Mouse (Mus musculus): ENCODE data around the gene Rims4. TPM values are rescaled to one million over a fixed set of nuclear protein-coding genes. Genes with fewer than 3 reads are reported as not detected.

Gene Rims4
- polyA plus RNA-seq, 1 experiment from 2014 or later, result 0.79 TPM

DNA sequence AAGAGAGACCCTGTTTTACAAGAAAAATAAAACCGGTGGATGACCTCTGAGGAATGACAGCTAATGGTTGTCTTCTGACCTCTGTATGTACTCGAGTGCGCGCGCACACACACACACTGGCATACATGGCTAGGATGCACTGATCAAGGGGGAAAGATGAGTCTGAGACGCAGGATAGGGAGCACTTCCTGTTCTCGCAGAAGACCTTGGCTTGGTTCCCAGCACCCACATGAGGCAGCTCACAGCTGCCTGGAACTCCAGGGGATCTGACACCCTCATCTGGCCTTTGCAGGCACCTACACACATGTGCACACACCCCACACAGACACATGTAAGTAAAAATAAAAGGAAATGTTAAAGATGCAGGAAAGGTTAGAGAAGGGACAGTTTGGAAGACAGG lies 21.5 kb downstream of the Rims4 start:
- no peak for ATAC-seq (ENCODE audit: low FRiP score, low TSS enrichment)
- H3K9ac ChIP-seq (replicated peaks; ENCODE audit: low read length), result no peak overlapping the region
- no peak overlapping the region for H3K27ac ChIP-seq (ENCODE audit: low read length)
- no peaks in the 10 kb centered on the region for H3K27me3 ChIP-seq (ENCODE audit: insufficient read depth, low read length)
- no peak overlapping the region for H3K4me3 ChIP-seq (ENCODE audit: low read length)
- H3K4me1 ChIP-seq (ENCODE audit: insufficient read depth, low read length), result peaks cover 7% of the 10 kb centered on the region; the same call in 1 of the 2 replicates
- no peaks in the 10 kb centered on the region for H3K9me3 ChIP-seq (ENCODE audit: low read length)
- H3K4me2 ChIP-seq (replicated peaks; ENCODE audit: low read depth, low read length), result no peak overlapping the region
- 89% methylated on average over 7 of the region's 7 CpGs for WGBS
- H3K36me3 ChIP-seq (ENCODE audit: insufficient read depth, low read length), result no peaks in the 10 kb centered on the region

DNA sequence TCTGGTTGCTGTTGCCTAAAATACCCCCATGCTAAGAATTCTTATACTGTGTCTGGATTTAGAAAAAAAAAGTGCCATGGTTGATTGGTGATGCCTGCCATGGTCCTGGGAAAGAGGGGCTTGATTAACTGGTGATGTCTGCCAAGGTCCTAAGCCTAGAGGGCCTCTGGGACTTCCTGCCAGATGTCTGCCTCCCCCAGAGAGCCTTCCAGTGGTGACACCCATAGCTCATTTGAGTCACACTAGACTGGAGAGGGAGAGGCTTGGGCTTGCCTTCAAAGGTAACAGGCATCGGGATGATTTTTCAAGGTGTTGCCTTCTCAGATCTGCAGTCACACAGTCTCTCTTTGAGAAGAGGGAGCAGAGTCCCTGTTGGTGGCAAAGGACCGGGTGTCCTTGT lies 23.3 kb downstream of the Rims4 start:
- H3K9ac ChIP-seq (replicated peaks; ENCODE audit: low read length), result no peak overlapping the region
- WGBS, result 31% methylated on average over 2 of the region's 2 CpGs
- H3K9me3 ChIP-seq (ENCODE audit: low read length), result no peaks in the 10 kb centered on the region
- no peak overlapping the region for H3K4me2 ChIP-seq (replicated peaks; ENCODE audit: low read depth, low read length)
- H3K27me3 ChIP-seq (ENCODE audit: insufficient read depth, low read length), result no peaks in the 10 kb centered on the region
- no peaks in the 10 kb centered on the region for H3K36me3 ChIP-seq (ENCODE audit: insufficient read depth, low read length)
- H3K27ac ChIP-seq (ENCODE audit: low read length), result peak overlapping the region; percentile 58; the same call in 1 of the 2 replicates
- peak; percentile 77; the same call in 1 of the 2 replicates for ATAC-seq (ENCODE audit: low FRiP score, low TSS enrichment)
- no peak overlapping the region for H3K4me3 ChIP-seq (ENCODE audit: low read length)
- H3K4me1 ChIP-seq (ENCODE audit: insufficient read depth, low read length), result peaks cover 7% of the 10 kb centered on the region; the same call in 1 of the 2 replicates

DNA sequence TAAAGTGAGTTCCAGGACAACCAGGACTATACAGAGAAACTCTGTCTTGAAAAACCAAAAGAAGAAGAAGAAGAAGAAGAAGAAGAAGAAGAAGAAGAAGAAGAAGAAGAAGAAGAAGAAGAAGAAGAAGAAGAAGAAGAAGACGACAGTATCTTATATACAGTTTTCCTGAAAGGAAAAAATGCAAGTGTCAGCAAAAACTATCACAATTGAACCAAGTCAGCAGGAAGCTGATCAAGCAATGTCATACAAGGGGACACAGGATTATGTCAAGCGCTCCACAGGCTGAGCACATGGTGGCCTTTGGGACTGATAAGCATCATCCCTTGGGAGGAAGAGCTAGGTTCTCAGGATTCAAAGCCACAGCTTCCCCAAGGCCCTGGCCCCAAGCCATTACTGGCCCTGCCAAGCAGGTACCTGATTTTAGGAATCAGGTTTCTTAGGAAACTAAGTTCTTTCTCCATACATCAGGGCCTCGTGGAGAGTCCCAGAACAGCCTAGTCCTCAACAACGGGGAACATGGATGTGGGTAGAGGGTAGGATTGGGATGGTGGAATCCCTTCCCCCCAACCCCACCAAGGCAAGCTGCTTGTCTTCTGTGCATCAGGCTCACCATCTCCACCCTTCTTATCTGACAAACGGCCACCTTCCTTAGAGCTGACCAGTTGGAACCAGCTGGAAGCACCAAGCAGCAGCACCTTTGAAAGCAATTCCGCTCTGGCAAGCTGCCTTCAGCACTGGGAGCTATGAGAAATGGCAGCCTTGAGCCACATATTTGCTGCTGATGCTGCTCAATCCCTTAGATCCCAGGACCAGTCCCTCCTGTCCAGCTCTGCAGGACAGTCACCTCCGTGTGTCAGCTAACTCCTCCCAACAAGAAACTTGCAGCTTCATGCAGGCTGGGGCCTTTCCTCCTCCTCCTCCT lies 24.8 kb downstream of the Rims4 start:
- Histone ChIP-seq H3K27ac (ENCODE audit: low read length) (no peak overlapping the region), H3K9me3 (ENCODE audit: low read length) (no peaks in the 10 kb centered on the region), H3K4me3 (ENCODE audit: low read length) (no peak overlapping the region), H3K9ac (replicated peaks; ENCODE audit: low read length) (no peak overlapping the region), H3K4me2 (replicated peaks; ENCODE audit: low read depth, low read length) (no peak overlapping the region), H3K4me1 (ENCODE audit: insufficient read depth, low read length) (peaks cover 7% of the 10 kb centered on the region; the same call in 1 of the 2 replicates), H3K36me3 (ENCODE audit: insufficient read depth, low read length) (no peaks in the 10 kb centered on the region), H3K27me3 (ENCODE audit: insufficient read depth, low read length) (no peaks in the 10 kb centered on the region)
- 61% methylated on average over 7 of the region's 7 CpGs for WGBS
- no peak for ATAC-seq (ENCODE audit: low FRiP score, low TSS enrichment)

DNA sequence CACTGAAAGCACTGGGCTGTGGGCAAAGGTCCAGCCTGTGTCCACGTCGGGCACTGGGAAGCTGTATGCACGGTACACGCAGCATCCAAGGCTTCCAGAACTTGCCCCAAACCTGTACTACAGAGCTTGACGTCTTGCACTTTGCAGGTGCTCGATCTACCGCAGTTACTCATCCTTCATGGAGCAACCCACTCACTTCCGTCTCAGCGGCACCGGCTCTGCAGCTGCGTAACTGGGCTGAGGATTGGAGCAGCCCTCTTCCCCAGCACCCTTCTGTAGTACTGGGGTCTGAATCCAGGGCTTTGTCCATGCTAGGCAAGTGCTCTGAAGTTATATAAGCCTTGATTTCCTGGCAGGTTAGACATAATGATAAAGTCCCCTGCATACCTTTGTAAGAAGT lies 27.2 kb downstream of the Rims4 start:
- H3K4me3 ChIP-seq (ENCODE audit: low read length), result no peak overlapping the region
- no peaks in the 10 kb centered on the region for H3K36me3 ChIP-seq (ENCODE audit: insufficient read depth, low read length)
- WGBS, result 92% methylated on average over 11 of the region's 11 CpGs
- H3K27ac ChIP-seq (ENCODE audit: low read length), result no peak overlapping the region
- no peak overlapping the region for H3K4me2 ChIP-seq (replicated peaks; ENCODE audit: low read depth, low read length)
- ATAC-seq (ENCODE audit: low FRiP score, low TSS enrichment), result no peak
- H3K4me1 ChIP-seq (ENCODE audit: insufficient read depth, low read length), result peaks cover 7% of the 10 kb centered on the region; the same call in 1 of the 2 replicates
- H3K27me3 ChIP-seq (ENCODE audit: insufficient read depth, low read length), result no peaks in the 10 kb centered on the region
- no peaks in the 10 kb centered on the region for H3K9me3 ChIP-seq (ENCODE audit: low read length)
- no peak overlapping the region for H3K9ac ChIP-seq (replicated peaks; ENCODE audit: low read length)

DNA sequence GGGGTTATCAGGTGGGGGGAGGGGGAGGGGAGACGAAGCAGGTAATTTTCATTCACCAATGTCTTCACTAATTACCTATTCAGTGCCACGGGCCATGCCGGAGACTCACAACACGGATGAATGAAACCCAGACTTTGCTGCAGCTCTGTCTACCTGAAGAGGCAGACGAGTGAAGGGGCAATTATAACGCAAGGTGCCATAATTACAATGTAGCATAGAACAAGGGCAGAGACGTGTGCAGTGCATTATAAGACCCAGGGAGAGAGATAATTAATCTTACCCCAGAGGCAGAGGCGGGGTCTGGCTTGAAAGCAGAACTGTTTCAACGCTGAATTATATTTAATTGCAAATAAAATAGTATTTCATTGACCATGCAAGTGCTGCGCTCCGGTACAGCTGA lies 27.9 kb downstream of the Rims4 start:
- ATAC-seq (ENCODE audit: low FRiP score, low TSS enrichment), result no peak
- WGBS, result 70% methylated on average over 11 of the region's 11 CpGs
- no peaks in the 10 kb centered on the region for H3K9me3 ChIP-seq (ENCODE audit: low read length)

DNA sequence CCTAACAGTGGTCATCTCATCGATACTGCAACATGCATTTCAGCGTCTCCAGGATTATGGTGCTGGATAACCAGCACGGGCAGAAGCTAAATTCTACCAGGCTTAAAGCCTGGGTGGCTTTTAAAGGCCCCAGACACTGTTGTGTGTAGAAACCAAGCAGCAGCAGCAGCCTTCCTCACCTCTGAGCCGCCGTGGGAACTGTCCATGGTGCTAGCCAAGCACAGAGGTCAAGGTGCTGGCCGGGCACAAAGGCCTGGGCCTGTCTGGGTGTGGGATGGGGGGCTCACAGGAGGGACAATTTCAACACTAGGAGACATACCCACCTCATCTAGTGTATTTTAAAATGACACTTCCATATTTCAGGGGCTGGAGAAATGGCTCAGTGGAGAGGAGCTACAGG lies 29.1 kb downstream of the Rims4 start:
- Histone ChIP-seq H3K27ac (ENCODE audit: low read length) (no peak overlapping the region), H3K9ac (replicated peaks; ENCODE audit: low read length) (no peak overlapping the region), H3K27me3 (ENCODE audit: insufficient read depth, low read length) (no peaks in the 10 kb centered on the region), H3K4me2 (replicated peaks; ENCODE audit: low read depth, low read length) (no peak overlapping the region), H3K36me3 (ENCODE audit: insufficient read depth, low read length) (no peaks in the 10 kb centered on the region), H3K4me1 (ENCODE audit: insufficient read depth, low read length) (no peaks in the 10 kb centered on the region), H3K4me3 (ENCODE audit: low read length) (no peak overlapping the region), H3K9me3 (ENCODE audit: low read length) (no peaks in the 10 kb centered on the region)
- WGBS, result 28% methylated on average over 6 of the region's 6 CpGs
- ATAC-seq (ENCODE audit: low FRiP score, low TSS enrichment), result peak; percentile 42; the same call in 1 of the 2 replicates

More for the DNA sequence above, 27.9 kb downstream of the Rims4 start:
- no peaks in the 10 kb centered on the region for H3K36me3 ChIP-seq (ENCODE audit: insufficient read depth, low read length)
- peaks cover 6% of the 10 kb centered on the region; the same call in 1 of the 2 replicates for H3K4me1 ChIP-seq (ENCODE audit: insufficient read depth, low read length)
- H3K27me3 ChIP-seq (ENCODE audit: insufficient read depth, low read length), result no peaks in the 10 kb centered on the region
- H3K27ac ChIP-seq (ENCODE audit: low read length), result no peak overlapping the region
- no peak overlapping the region for H3K9ac ChIP-seq (replicated peaks; ENCODE audit: low read length)
- H3K4me2 ChIP-seq (replicated peaks; ENCODE audit: low read depth, low read length), result no peak overlapping the region
- H3K4me3 ChIP-seq (ENCODE audit: low read length), result no peak overlapping the region

DNA sequence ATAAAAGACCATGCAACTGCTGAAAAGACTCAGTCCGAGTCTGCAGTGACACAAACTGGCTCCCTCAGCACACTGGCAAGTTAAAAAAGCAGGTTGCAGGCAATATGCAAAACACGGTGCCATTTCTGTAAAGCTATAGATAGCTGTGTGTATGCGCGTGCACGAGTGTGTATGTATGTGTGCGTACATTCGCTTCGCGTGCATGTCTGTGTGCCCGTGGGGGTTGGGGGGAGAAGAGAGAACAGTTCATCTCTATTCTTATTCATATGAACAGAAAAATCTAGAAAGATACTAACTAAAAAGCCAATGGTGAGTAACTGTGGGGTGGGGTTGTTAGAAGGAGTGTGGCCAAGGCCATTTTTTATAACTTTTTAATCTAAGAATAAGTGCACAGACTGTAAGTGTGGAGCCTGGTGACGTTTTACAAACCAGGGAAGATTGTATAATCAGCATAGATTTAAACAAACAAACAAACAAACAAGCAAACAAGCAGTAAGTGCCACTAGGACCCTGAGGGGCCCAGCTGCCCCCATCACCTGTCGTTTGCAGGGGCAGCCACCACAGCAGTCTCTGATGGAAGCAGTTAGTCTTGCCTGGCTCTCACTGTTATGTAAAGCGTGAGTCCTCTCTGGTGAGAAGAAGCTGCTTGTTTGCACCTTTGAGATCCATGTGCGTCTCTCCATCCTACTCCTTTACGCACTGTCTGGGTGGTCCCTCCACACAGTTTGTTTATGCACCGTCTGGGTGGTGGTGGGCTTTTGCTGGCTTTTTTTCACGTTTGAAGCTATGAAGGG lies 35.4 kb downstream of the Rims4 start:
- Histone ChIP-seq H3K4me3 (ENCODE audit: low read length) (no peak overlapping the region), H3K27me3 (ENCODE audit: insufficient read depth, low read length) (no peaks in the 10 kb centered on the region), H3K9ac (replicated peaks; ENCODE audit: low read length) (no peak overlapping the region), H3K4me1 (ENCODE audit: insufficient read depth, low read length) (no peaks in the 10 kb centered on the region), H3K36me3 (ENCODE audit: insufficient read depth, low read length) (no peaks in the 10 kb centered on the region), H3K27ac (ENCODE audit: low read length) (no peak overlapping the region), H3K9me3 (ENCODE audit: low read length) (no peaks in the 10 kb centered on the region), H3K4me2 (replicated peaks; ENCODE audit: low read depth, low read length) (no peak overlapping the region)
- no peak for ATAC-seq (ENCODE audit: low FRiP score, low TSS enrichment)
- 65% methylated on average over 17 of the region's 17 CpGs for WGBS

DNA sequence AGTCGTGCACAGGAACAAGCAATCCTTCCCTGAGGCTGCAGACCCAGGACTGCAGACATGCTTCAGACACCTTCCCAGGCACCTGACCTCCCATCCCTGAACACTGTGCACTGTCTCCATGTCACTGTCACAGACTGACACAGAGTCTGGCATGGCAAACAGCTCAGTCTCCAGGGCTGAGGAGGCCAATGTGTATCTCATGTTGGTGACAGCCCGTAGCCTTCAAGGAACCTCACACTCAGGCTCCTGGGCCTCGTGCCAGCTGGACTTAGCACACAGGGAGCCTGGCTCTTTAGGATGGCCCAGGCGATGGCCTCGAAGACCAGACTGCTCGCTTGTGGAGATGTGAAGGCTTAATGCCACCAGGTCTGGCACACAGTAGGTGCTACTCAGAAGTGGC lies 37.6 kb downstream of the Rims4 start:
- H3K27me3 ChIP-seq (ENCODE audit: insufficient read depth, low read length), result no peaks in the 10 kb centered on the region
- H3K4me1 ChIP-seq (ENCODE audit: insufficient read depth, low read length), result no peaks in the 10 kb centered on the region
- no peak overlapping the region for H3K9ac ChIP-seq (replicated peaks; ENCODE audit: low read length)
- H3K4me2 ChIP-seq (replicated peaks; ENCODE audit: low read depth, low read length), result no peak overlapping the region
- ATAC-seq (ENCODE audit: low FRiP score, low TSS enrichment), result no peak
- no peak overlapping the region for H3K4me3 ChIP-seq (ENCODE audit: low read length)
- H3K9me3 ChIP-seq (ENCODE audit: low read length), result no peaks in the 10 kb centered on the region
- no peak overlapping the region for H3K27ac ChIP-seq (ENCODE audit: low read length)
- 86% methylated on average over 6 of the region's 6 CpGs for WGBS
- no peaks in the 10 kb centered on the region for H3K36me3 ChIP-seq (ENCODE audit: insufficient read depth, low read length)

DNA sequence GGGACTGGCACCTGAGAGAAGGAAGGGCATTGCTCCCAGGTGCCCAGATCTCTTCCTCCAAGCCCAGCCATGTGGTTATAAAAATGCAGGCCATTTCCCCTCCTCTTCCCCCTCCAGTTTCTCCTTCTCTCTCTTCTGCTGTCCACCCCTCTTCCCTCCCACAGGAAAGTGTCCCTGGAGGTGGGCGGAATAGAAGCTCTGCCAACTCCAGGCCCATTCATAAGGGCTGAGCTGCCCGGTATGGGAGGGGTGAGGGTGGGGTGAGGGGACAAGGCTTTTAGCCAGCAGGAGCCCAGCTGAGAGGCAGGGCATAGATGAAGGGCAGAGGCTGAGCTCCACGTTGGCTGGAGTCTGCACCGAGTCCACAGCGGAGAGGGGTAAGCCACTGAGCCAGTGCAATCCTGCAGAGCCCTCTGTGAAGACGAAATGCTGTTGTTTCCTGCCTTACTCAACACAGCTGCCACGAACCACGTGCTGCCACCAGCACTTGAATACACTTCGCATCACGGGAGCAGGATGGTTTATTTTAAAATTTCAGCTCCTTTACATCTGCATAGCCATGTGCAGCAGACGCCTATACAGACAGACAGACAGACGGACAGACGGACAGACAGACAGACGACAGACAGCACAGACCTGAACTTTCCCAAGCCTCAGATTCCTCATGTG lies 41.5 kb downstream of the Rims4 start:
- ATAC-seq (ENCODE audit: low FRiP score, low TSS enrichment), result no peak
- Histone ChIP-seq H3K4me1 (ENCODE audit: insufficient read depth, low read length) (no peaks in the 10 kb centered on the region), H3K27ac (ENCODE audit: low read length) (no peak overlapping the region), H3K4me3 (ENCODE audit: low read length) (no peak overlapping the region), H3K27me3 (ENCODE audit: insufficient read depth, low read length) (no peaks in the 10 kb centered on the region), H3K9ac (replicated peaks; ENCODE audit: low read length) (no peak overlapping the region), H3K36me3 (ENCODE audit: insufficient read depth, low read length) (no peaks in the 10 kb centered on the region), H3K4me2 (replicated peaks; ENCODE audit: low read depth, low read length) (no peak overlapping the region), H3K9me3 (ENCODE audit: low read length) (no peaks in the 10 kb centered on the region)
- 75% methylated on average over 14 of the region's 14 CpGs for WGBS
